Mouse (Mus musculus) midbrain, embryonic 16.5 days (tissue): ENCODE measurements at regions not wholly inside any gene's neighbourhood (a gene's known extent, or its start where the extent isn't known, plus 50 kb on each side); places are given as distances from the start of the nearest gene placed in this dataset.
A peak's percentile ranks its signal among the peaks of the same experiment; 100 is the strongest.

Experiments used
- ATAC-seq: fragments of 200-750 bp; cut with Nextera tagmentation; 2 replicates; pipeline ENCODE4 v1.8.0; 2017; ENCODE audit warnings: moderate TSS enrichment
- H3K27ac ChIP-seq: fragments of 300-500 bp; sonication (generic); 2 replicates; pipeline ENCODE4 v1.5.1; 2014; ENCODE audit warnings: mild to moderate bottlenecking, low read length, mixed read lengths
- H3K27me3 ChIP-seq: fragments of 300-500 bp; sonication (generic); 2 replicates; pipeline ENCODE4 v1.6.1; 2014; ENCODE audit warnings: low read depth, low read length, mixed read lengths; ENCODE audit not compliant: control insufficient read depth, insufficient read depth
- H3K36me3 ChIP-seq: fragments of 300-500 bp; sonication (generic); 2 replicates; pipeline ENCODE4 v1.6.1; 2014; ENCODE audit warnings: mild to moderate bottlenecking, low read length, moderate library complexity, mixed read lengths; ENCODE audit not compliant: control insufficient read depth, insufficient read depth
- H3K4me1 ChIP-seq: fragments of 300-500 bp; sonication (generic); 2 replicates; pipeline ENCODE4 v1.6.1; 2014; ENCODE audit warnings: mild to moderate bottlenecking, low read length, mixed read lengths; ENCODE audit not compliant: control insufficient read depth, insufficient read depth
- H3K4me2 ChIP-seq: fragments of 300-500 bp; sonication (generic); 2 replicates; pipeline ENCODE4 v1.6.1; 2014; ENCODE audit warnings: mild to moderate bottlenecking, low read length, mixed read lengths
- H3K4me3 ChIP-seq: fragments of 300-500 bp; sonication (generic); 2 replicates; pipeline ENCODE4 v1.5.1; 2014; ENCODE audit warnings: low read depth, mild to moderate bottlenecking, low read length, moderate library complexity, mixed read lengths
- H3K9ac ChIP-seq: fragments of 300-500 bp; sonication (generic); 2 replicates; pipeline ENCODE4 v1.6.1; 2014; ENCODE audit warnings: low read depth, low read length, mixed read lengths
- H3K9me3 ChIP-seq: fragments of 300-500 bp; sonication (generic); replicated peaks from 2 replicates; pipeline ENCODE4 v1.6.1; 2014; ENCODE audit warnings: mild to moderate bottlenecking, low read length, mixed read lengths; ENCODE audit not compliant: control insufficient read depth, poor library complexity, severe bottlenecking
- WGBS: fragments of 180-500 bp; shearing (Covaris S2); extraction: QIAGEN DNeasy Blood & Tissue Kit; methylation state at CpG from one replicate; pipeline ENCODE4 v1.1.7; 2014; 5-methylcytosine and 5-hydroxymethylcytosine counted together

- Histone ChIP-seq H3K9ac (no peak overlapping the region), H3K4me3 (no peak overlapping the region), H3K9me3 (no peaks in the 10 kb centered on the region), H3K4me1 (no peaks in the 10 kb centered on the region), H3K27me3 (no peaks in the 10 kb centered on the region), H3K4me2 (no peak overlapping the region), H3K36me3 (no peaks in the 10 kb centered on the region), H3K27ac (no peak overlapping the region)
- ATAC-seq: no peak
These were observed 247.5 kb upstream of the Marcks start for GRCm38 (mm10) chr10:37386216-37386615.

DNA sequence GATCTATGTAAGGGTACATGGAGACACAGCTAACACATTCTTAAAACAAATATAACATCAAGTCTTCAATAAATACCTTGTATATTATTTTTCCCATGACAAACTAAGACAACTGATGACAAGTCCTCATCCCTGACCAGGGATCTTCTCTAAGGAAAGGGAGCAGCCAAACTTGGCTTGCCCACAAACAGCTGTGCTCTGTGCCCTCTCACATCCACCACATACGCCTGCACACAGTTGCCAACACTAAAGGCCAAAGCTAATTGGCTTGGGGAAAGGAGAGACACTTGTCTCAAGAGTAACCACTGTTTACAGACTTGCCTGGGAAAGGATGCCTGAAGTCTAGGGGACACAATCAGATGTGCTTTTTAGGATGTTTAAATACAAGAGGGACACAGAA is 241.3 kb upstream of the Marcks start:
- 77% methylated on average over 1 of the region's 1 CpGs for WGBS
- H3K4me1 ChIP-seq: peaks cover 8% of the 10 kb centered on the region
- H3K27me3 ChIP-seq: no peaks in the 10 kb centered on the region
- no peaks in the 10 kb centered on the region for H3K9me3 ChIP-seq
- ATAC-seq: no peak
- H3K27ac ChIP-seq: no peak overlapping the region
- no peaks in the 10 kb centered on the region for H3K36me3 ChIP-seq
- H3K4me3 ChIP-seq: no peak overlapping the region
- H3K4me2 ChIP-seq: no peak overlapping the region
- no peak overlapping the region for H3K9ac ChIP-seq

GRCm38 (mm10) chr10:37378002-37378702 is 239.4 kb upstream of the Marcks start:
- ATAC-seq: peak; percentile 91
- no peak overlapping the region for H3K9ac ChIP-seq
- H3K27me3 ChIP-seq: no peaks in the 10 kb centered on the region
- no peak overlapping the region for H3K4me3 ChIP-seq
- peak overlapping the region; percentile 56 for H3K27ac ChIP-seq
- no peaks in the 10 kb centered on the region for H3K9me3 ChIP-seq
- H3K4me1 ChIP-seq: peaks cover 8% of the 10 kb centered on the region
- H3K4me2 ChIP-seq: 0 out of 2 replicates have a peak overlapping the region, but pooled peaks have one; percentile 0
- no peaks in the 10 kb centered on the region for H3K36me3 ChIP-seq
- 3% methylated on average over 4 of the region's 4 CpGs for WGBS

- no peak overlapping the region for H3K27ac ChIP-seq
- H3K4me3 ChIP-seq: no peak overlapping the region
- no peaks in the 10 kb centered on the region for H3K27me3 ChIP-seq
- WGBS: 86% methylated on average over 1 of the region's 1 CpGs
- H3K9me3 ChIP-seq: no peaks in the 10 kb centered on the region
- no peak overlapping the region for H3K4me2 ChIP-seq
- no peak overlapping the region for H3K9ac ChIP-seq
- ATAC-seq: peak; percentile 17; the same call in 1 of the 2 replicates
- H3K36me3 ChIP-seq: no peaks in the 10 kb centered on the region
- peaks cover 8% of the 10 kb centered on the region for H3K4me1 ChIP-seq
These were observed 238.7 kb upstream of the Marcks start for GRCm38 (mm10) chr10:37377258-37378001.

DNA sequence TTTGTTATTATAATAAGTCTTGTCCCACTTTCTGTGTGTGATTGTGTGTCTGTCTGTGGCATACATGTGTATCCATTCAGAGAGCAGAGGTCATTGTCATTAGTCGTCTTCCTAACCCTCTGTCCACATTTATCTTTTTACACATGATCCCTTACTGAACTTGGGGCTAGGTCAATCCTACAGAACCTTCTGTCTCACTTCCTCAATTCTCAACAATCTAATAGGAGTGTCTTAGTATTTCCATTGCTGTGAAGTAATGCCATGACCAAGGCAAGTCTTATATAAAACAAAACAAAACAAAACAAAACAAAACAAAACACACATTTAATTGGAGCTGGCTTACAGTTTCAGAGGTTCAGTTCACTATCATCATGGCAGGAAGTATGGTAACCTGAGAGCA is 237.5 kb upstream of the Marcks start:
- no peaks in the 10 kb centered on the region for H3K9me3 ChIP-seq
- 80% methylated on average over 1 of the region's 1 CpGs for WGBS
- ATAC-seq: no peak

DNA sequence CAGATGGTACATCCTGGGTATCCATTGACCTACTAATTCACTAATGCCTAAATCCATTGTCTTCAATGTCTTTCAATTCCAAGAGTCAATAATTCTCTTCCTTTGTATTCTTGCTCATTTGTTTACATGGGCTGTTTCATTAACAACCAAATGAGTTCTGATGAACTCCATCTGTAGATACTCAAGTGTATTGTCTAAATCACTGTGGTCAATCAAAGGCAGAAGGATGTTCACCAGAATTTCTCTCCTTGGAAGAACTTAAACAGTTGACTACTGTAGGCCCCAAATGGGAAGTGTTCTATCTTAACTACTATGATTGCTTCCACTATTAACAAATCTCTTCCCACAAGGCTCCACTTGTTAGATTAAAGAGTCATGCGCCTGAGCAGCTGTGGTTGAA is 236.9 kb upstream of the Marcks start:
- Histone ChIP-seq H3K4me3 (no peak overlapping the region), H3K9ac (no peak overlapping the region), H3K4me1 (peaks cover 8% of the 10 kb centered on the region), H3K27me3 (no peaks in the 10 kb centered on the region), H3K9me3 (no peaks in the 10 kb centered on the region), H3K36me3 (no peaks in the 10 kb centered on the region), H3K27ac (no peak overlapping the region), H3K4me2 (no peak overlapping the region)
- no peak for ATAC-seq
- 98% methylated on average over 1 of the region's 1 CpGs for WGBS

More for the DNA sequence above, 237.5 kb upstream of the Marcks start:
- no peak overlapping the region for H3K4me3 ChIP-seq
- H3K27me3 ChIP-seq: no peaks in the 10 kb centered on the region
- H3K36me3 ChIP-seq: no peaks in the 10 kb centered on the region
- H3K27ac ChIP-seq: no peak overlapping the region
- peaks cover 8% of the 10 kb centered on the region for H3K4me1 ChIP-seq
- no peak overlapping the region for H3K4me2 ChIP-seq
- no peak overlapping the region for H3K9ac ChIP-seq

- no peak overlapping the region for H3K4me2 ChIP-seq
- no peaks in the 10 kb centered on the region for H3K9me3 ChIP-seq
- H3K9ac ChIP-seq: no peak overlapping the region
- no peak overlapping the region for H3K27ac ChIP-seq
- no peak overlapping the region for H3K4me3 ChIP-seq
- 93% methylated on average over 5 of the region's 5 CpGs for WGBS
- no peaks in the 10 kb centered on the region for H3K4me1 ChIP-seq
- H3K36me3 ChIP-seq: no peaks in the 10 kb centered on the region
- H3K27me3 ChIP-seq: no peaks in the 10 kb centered on the region
- ATAC-seq: no peak
These were observed 230.4 kb upstream of the Marcks start for GRCm38 (mm10) chr10:37368997-37369679.

GRCm38 (mm10) chr10:37367796-37368195 is 229.1 kb upstream of the Marcks start:
- no peak for ATAC-seq
- H3K27me3 ChIP-seq: no peaks in the 10 kb centered on the region
- H3K27ac ChIP-seq: no peak overlapping the region
- WGBS: 98% methylated on average over 4 of the region's 4 CpGs
- no peak overlapping the region for H3K4me2 ChIP-seq
- H3K9me3 ChIP-seq: no peaks in the 10 kb centered on the region
- H3K9ac ChIP-seq: no peak overlapping the region
- H3K36me3 ChIP-seq: no peaks in the 10 kb centered on the region
- H3K4me3 ChIP-seq: no peak overlapping the region
- no peaks in the 10 kb centered on the region for H3K4me1 ChIP-seq

- no peak for ATAC-seq
- Histone ChIP-seq H3K4me2 (no peak overlapping the region), H3K9ac (no peak overlapping the region), H3K27me3 (no peaks in the 10 kb centered on the region), H3K27ac (no peak overlapping the region), H3K4me3 (no peak overlapping the region), H3K9me3 (no peaks in the 10 kb centered on the region), H3K4me1 (no peaks in the 10 kb centered on the region), H3K36me3 (no peaks in the 10 kb centered on the region)
- 46% methylated on average over 4 of the region's 4 CpGs for WGBS
These were observed 225.8 kb upstream of the Marcks start for GRCm38 (mm10) chr10:37364506-37364905.
